Mouse (Mus musculus) cerebellum, adult (tissue): ENCODE data around the gene Hspb3.

Experiments
- ATAC-seq: cut with Nextera tagmentation; 2 replicates; pipeline ENCODE4 v1.9.2; 2017; ENCODE audit warnings: mild to moderate bottlenecking, moderate library complexity, mixed read lengths; ENCODE audit not compliant: insufficient number of reproducible peaks, low FRiP score, low TSS enrichment

Hspb3 gene

GRCm38 (mm10) chr13:113663151-113663779 is at the start of gene Hspb3:
Hspb3 (minus strand) TSS chr13:113663676.
- ATAC-seq: peak; percentile 84

- ATAC-seq: no peak
Measured at GRCm38 (mm10) chr13:113713186-113713585, 49.7 kb upstream of the Hspb3 start.

- ATAC-seq: no peak
Measured at GRCm38 (mm10) chr13:113706183-113706582, 42.7 kb upstream of the Hspb3 start.

GRCm38 (mm10) chr13:113701185-113701584 is 37.7 kb upstream of the Hspb3 start:
- no peak for ATAC-seq

- ATAC-seq: no peak
Measured at GRCm38 (mm10) chr13:113699928-113700327, 36.5 kb upstream of the Hspb3 start.

- no peak for ATAC-seq
Measured at GRCm38 (mm10) chr13:113699415-113699873, 36.0 kb upstream of the Hspb3 start.

GRCm38 (mm10) chr13:113696838-113697321 is 33.4 kb upstream of the Hspb3 start:
- ATAC-seq: no peak

- peak; percentile 64; the same call in 1 of the 2 replicates for ATAC-seq
Measured at GRCm38 (mm10) chr13:113693383-113693782, 29.9 kb upstream of the Hspb3 start.

- ATAC-seq: 0 out of 2 replicates have a peak, but pooled peaks have one; percentile 6
Measured at GRCm38 (mm10) chr13:113691644-113692043, 28.2 kb upstream of the Hspb3 start.

GRCm38 (mm10) chr13:113689883-113690282 is 26.4 kb upstream of the Hspb3 start:
- no peak for ATAC-seq

- no peak for ATAC-seq
Measured at GRCm38 (mm10) chr13:113686691-113687121, 23.2 kb upstream of the Hspb3 start.

- ATAC-seq: no peak
Measured at GRCm38 (mm10) chr13:113682821-113683220, 19.3 kb upstream of the Hspb3 start.

- no peak for ATAC-seq
Measured at GRCm38 (mm10) chr13:113680646-113681045, 17.2 kb upstream of the Hspb3 start.

GRCm38 (mm10) chr13:113669459-113670077 is 6.1 kb upstream of the Hspb3 start:
- ATAC-seq: peak; percentile 54; the same call in 1 of the 2 replicates

GRCm38 (mm10) chr13:113663883-113664282 is 407 bp upstream of the Hspb3 start:
- ATAC-seq: no peak

GRCm38 (mm10) chr13:113661826-113662271 is 1.6 kb downstream of the Hspb3 start:
- ATAC-seq: no peak

- ATAC-seq: no peak
Measured at GRCm38 (mm10) chr13:113660576-113661310, 2.7 kb downstream of the Hspb3 start.

GRCm38 (mm10) chr13:113657204-113657603 is 6.3 kb downstream of the Hspb3 start:
- no peak for ATAC-seq

GRCm38 (mm10) chr13:113656639-113657038 is 6.8 kb downstream of the Hspb3 start:
- ATAC-seq: no peak

GRCm38 (mm10) chr13:113655511-113655910 is 8.0 kb downstream of the Hspb3 start:
- no peak for ATAC-seq
